Mouse (Mus musculus) midbrain, embryonic 11.5 days (tissue): ENCODE measurements at regions not wholly inside any gene's neighbourhood (a gene's known extent, or its start where the extent isn't known, plus 50 kb on each side); places are given as distances from the start of the nearest gene placed in this dataset.

ENCODE experiments used
- ATAC-seq: fragments of 200-750 bp; cut with Nextera tagmentation; 2 replicates; pipeline ENCODE4 v1.8.0; 2017; ENCODE audit warnings: moderate TSS enrichment, moderate library complexity; ENCODE audit not compliant: low FRiP score
- DNase-seq: peaks from one replicate; pipeline ENCODE4 v3.0.0; 2015; ENCODE audit warnings: low spot score; ENCODE audit errors: missing footprints
- H3K27ac ChIP-seq: fragments of 300-500 bp; sonication (generic); 2 replicates; pipeline ENCODE4 v1.5.1; 2014; ENCODE audit warnings: low read depth, low read length
- H3K27me3 ChIP-seq: fragments of 300-500 bp; sonication (generic); 2 replicates; pipeline ENCODE4 v1.6.1; 2014; ENCODE audit warnings: mild to moderate bottlenecking, low read length, moderate library complexity, mixed read lengths; ENCODE audit not compliant: control insufficient read depth, insufficient read depth
- H3K36me3 ChIP-seq: fragments of 300-500 bp; sonication (generic); 2 replicates; pipeline ENCODE4 v1.6.1; 2014; ENCODE audit warnings: mild to moderate bottlenecking, low read length, moderate library complexity, mixed read lengths; ENCODE audit not compliant: control insufficient read depth, insufficient read depth
- H3K4me1 ChIP-seq: fragments of 300-500 bp; sonication (generic); 2 replicates; pipeline ENCODE4 v1.6.1; 2014; ENCODE audit warnings: low read length; ENCODE audit not compliant: control insufficient read depth, insufficient read depth
- H3K4me2 ChIP-seq: fragments of 300-500 bp; sonication (generic); 2 replicates; pipeline ENCODE4 v1.6.1; 2014; ENCODE audit warnings: mild to moderate bottlenecking, moderate library complexity
- H3K4me3 ChIP-seq: fragments of 300-500 bp; sonication (generic); 2 replicates; pipeline ENCODE4 v1.5.1; 2014; ENCODE audit warnings: low read depth, low read length
- H3K9ac ChIP-seq: fragments of 300-500 bp; sonication (generic); 2 replicates; pipeline ENCODE4 v1.6.1; 2014; ENCODE audit warnings: low read length
- H3K9me3 ChIP-seq: fragments of 300-500 bp; sonication (generic); 2 replicates; pipeline ENCODE4 v1.6.1; 2016; ENCODE audit warnings: low read length; ENCODE audit not compliant: control insufficient read depth
- WGBS: fragments of 180-500 bp; shearing (Covaris S2); extraction: QIAGEN DNeasy Blood & Tissue Kit; methylation state at CpG from one replicate; pipeline ENCODE4 v1.1.7; 2014; 5-methylcytosine and 5-hydroxymethylcytosine counted together

GRCm38 (mm10) chr5:63213381-63213780, 399.8 kb downstream of the Dthd1 start:
- no peaks in the 10 kb centered on the region for H3K9me3 ChIP-seq
- H3K4me2 ChIP-seq: no peak overlapping the region
- DNase-seq (no peak), ATAC-seq (no peak; the same call in 1 of the 2 replicates)
- no peaks in the 10 kb centered on the region for H3K27me3 ChIP-seq
- no peaks in the 10 kb centered on the region for H3K4me1 ChIP-seq
- H3K4me3 ChIP-seq: no peak overlapping the region
- H3K36me3 ChIP-seq: no peaks in the 10 kb centered on the region
- no peak overlapping the region for H3K9ac ChIP-seq
- WGBS: 80% methylated on average over 2 of the region's 2 CpGs
- no peak overlapping the region for H3K27ac ChIP-seq

DNA sequence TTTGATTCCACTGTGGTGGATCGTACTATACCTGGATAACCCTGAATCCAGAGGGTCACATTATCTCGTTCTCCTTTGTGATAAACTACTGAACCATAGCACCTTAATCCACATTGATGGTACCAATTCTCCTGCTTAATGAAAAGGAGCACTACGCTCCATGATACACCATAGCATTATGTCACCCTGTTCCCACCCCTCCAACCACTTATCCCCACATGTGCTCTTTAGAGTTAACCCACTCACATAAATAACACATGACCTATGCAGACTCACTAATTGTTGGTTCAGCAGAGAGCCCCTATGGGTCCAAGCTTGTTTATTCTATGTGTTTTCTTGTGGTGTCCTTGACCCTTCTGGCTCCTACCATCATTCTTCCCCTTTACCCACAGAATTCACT, 405.8 kb downstream of the Dthd1 start:
- 58% methylated on average over 3 of the region's 3 CpGs for WGBS
- DNase-seq (no peak), ATAC-seq (peak; percentile 61)
- Histone ChIP-seq H3K4me1 (no peaks in the 10 kb centered on the region), H3K4me3 (no peak overlapping the region), H3K4me2 (no peak overlapping the region), H3K27me3 (no peaks in the 10 kb centered on the region), H3K9me3 (no peaks in the 10 kb centered on the region), H3K27ac (no peak overlapping the region), H3K9ac (no peak overlapping the region), H3K36me3 (no peaks in the 10 kb centered on the region)

GRCm38 (mm10) chr5:63262568-63262967, 386.3 kb upstream of the Nwd2 start:
- Histone ChIP-seq H3K4me3 (no peak overlapping the region), H3K36me3 (no peaks in the 10 kb centered on the region), H3K27me3 (no peaks in the 10 kb centered on the region), H3K4me2 (no peak overlapping the region), H3K4me1 (no peaks in the 10 kb centered on the region), H3K9ac (no peak overlapping the region), H3K27ac (no peak overlapping the region), H3K9me3 (no peaks in the 10 kb centered on the region)
- DNase-seq (no peak), ATAC-seq (no peak)
